Mouse (Mus musculus): Measurements from ENCODE around the gene Umps. TPM values are rescaled to one million over a fixed set of nuclear protein-coding genes. Genes with fewer than 3 reads are reported as not detected.

The Umps gene
- total RNA-seq, 1 experiment from 2014 or later = 12.8 TPM

DNA sequence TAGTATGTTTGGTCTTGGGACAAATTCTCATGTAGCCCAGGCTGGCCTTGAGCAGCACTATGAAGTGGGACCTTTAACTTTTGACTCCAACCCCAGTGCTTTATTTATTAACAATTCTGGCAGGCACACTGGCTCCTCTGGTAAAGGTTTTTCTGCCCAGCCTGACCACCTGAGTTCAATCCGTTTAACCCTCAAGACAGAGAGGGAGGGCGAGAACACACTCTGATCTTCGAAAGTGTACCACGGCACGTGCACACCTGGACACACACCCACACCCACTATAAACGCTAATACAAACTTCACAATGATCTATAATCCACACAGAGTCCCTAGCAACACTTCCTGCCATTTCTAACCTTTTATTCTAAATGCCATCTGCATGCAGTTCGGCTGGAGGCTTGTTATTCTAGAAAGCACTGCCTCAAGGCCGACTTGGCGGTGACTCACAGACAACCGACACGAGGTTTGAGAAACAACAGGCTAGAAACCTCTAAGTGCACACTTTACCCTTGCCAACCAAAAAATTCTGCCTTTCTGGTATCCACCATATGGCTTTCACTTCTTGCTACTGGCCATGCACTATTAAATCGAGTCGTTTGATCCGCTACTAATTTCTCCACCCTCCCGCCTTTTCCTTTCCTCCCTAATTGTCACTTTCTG is 830 bp downstream of the Umps start:
- no peak for ATAC-seq (ENCODE audit: extremely low read depth, insufficient number of reproducible peaks, low FRiP score, poor library complexity, severe bottlenecking)

DNA sequence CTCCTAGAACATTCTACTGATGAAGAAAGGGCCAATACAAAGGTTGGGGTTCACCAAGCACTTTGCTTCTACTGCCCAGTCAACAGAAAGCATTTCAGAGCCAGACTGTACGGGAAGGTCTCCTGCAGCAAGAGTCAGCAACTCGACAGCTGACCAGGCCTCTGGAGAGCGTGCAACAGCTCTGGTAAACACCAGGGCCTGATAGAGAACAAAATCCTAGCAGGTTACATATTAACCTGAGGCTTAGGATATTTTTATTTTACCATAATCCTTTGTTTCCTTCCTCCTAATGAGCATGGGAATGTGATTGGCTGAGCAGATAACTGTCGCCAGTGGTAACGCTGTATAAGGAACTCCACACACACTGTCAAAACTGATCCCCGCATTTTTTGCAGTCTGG is 3.3 kb downstream of the Umps start:
- no peak for ATAC-seq (ENCODE audit: extremely low read depth, insufficient number of reproducible peaks, low FRiP score, poor library complexity, severe bottlenecking)

DNA sequence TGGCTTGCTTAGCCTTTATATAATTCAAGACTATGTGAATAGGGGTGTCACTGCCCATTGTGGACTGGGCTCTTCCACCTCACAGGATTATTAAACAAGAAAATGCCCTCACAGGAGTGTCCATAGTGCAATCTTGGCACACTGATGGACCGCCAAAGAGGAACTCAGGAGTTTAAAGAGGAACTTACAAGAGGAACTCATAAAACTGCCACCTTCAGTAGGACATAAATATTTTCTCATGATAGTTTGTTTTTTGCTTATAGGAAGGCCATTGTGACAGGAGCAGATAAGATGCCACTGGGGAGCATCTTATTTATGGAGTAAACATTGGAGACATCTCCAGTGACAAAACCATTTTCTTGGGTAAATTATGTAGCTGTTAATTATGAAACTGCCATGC is 12.0 kb downstream of the Umps start:
- ATAC-seq (ENCODE audit: extremely low read depth, insufficient number of reproducible peaks, low FRiP score, poor library complexity, severe bottlenecking) = peak; percentile 59

DNA sequence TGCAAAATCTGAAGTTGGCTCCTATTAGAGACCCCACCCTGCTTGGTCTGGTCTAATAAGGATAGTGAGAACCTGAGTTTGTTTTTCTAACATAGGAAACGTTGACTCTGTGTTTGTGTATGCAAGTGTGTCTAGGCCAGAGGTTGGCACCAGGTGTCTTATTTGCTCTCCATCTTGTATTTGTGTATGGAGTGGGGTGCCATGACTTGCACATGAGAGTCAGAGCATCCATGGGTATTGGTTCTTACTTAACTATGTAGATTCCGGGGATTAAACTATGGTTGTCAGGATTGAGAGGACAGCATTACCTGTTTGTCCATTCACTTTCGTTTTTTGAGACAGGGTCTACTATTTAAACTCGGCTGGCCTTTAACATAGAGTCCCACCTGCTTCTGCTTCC is 13.8 kb downstream of the Umps start:
- ATAC-seq (ENCODE audit: extremely low read depth, insufficient number of reproducible peaks, low FRiP score, poor library complexity, severe bottlenecking) = no peak

DNA sequence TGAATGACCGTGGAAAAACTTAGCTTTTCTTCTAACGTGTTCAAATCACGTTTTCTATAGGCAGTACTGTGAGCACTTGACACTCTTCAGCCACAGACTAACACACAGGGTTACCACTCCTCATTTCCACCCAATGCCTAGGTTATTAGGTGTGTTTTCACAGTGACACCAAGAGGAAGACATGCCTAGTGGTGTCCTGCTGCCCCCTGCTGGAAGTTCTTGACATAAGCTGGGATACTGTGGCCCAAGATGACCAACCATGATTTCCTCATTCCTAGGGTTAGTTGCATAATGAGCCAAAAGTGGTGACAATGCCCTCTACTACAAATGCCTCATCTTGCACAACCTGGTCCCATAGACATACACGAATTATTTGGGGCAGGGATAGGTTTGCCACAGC is 16.0 kb downstream of the Umps start:
- ATAC-seq (ENCODE audit: extremely low read depth, insufficient number of reproducible peaks, low FRiP score, poor library complexity, severe bottlenecking) = peak; percentile 92

DNA sequence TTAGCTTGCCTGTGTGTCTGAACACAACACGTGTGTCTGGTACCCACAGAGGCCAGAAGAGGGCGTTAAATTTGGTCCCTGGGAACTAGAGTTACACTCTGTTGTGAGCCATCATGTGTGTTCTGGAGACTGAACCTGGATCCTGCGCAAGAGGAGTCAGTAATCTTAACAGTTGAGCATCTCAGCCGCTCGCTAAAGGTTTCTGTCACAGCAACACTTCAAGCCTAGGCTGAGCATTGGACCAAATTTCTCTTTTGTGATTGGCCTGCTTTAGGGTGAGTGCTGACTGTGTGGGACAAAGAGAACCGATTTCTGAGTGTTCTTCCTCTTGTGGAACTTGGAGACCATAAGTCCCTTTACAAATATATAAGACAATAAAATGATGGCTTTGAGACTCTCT is 16.5 kb downstream of the Umps start:
- ATAC-seq (ENCODE audit: extremely low read depth, insufficient number of reproducible peaks, low FRiP score, poor library complexity, severe bottlenecking) = no peak

DNA sequence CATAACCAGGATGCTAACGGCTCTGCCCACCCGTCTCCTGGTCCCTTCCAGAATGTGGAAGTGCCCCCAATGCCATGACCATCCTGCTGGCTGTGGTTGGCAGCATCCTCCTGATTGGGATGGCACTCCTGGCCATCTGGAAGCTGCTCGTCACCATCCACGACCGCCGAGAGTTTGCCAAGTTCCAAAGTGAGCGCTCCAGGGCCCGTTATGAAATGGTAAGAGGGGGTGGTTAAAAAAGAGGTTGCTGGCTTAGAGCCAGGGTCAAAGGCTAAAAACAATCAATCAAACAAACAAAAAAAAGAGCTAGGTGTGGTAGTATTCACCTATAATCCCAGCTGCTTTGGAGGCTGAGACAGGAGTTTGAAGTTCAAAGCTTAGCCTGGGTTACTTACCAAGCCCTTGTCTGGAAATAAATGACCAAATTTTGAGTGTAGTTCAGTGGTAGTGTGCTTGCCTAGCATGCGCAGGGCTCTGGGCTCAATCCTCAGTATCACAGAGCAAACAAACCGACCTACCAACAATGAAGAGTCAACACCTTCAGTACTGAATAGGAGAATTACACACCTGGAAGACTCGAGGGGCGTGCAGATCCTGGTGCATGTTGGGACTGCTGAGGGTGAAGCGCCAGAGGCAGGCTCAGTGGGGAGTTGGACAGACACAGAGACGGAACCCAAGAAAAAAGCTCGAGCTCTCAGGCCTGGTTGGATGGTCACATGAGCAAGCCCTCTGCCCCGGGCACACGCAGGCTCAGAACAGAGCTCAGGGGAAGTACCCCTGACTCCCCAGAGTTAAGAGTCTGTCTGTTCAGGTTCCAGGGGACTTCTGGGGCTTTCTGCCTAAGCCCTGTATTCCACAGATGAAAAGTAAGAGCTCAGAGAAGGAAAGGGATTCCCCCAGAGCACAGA is 18.9 kb downstream of the Umps start:
- no peak for ATAC-seq (ENCODE audit: extremely low read depth, insufficient number of reproducible peaks, low FRiP score, poor library complexity, severe bottlenecking)

DNA sequence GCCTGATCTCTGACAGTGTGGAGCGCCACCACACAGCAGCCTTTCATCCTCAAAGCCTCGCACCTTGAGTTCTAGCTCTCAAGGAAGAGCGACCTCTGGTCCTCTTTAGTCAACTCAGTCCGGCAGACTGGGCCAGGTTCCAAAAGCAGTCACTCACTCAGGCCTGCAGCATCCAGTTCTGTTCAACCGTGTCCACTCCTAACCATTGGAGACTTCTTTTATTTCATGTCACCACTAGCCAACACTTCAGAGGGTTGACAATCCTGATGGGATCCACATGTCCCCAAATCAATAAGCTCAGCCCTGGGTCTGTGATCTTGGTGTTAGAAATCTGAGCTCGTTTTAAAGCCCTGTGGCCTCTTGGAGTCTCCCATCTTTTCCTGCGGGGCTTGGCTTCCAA is 20.8 kb downstream of the Umps start:
- no peak for ATAC-seq (ENCODE audit: extremely low read depth, insufficient number of reproducible peaks, low FRiP score, poor library complexity, severe bottlenecking)

DNA sequence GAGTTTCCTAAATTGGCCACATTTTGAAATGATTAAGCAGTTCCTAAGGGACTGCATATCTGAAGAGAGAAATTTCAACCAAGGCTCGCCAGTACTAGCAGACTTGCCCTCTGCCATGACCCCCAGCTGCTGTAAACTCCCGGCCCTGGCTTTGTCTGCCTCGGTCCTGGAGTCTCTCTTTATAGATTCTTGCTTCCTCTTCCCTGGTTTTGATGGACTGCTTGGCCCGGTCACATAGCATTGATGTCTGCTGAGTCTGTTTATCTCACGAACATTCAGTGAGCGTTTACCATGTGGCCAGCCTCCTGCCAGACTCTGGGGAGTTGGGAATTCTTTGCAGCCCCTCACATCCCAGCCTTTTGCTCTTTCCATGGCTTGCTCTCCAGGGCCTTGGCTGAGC is 22.1 kb downstream of the Umps start:
- no peak for ATAC-seq (ENCODE audit: extremely low read depth, insufficient number of reproducible peaks, low FRiP score, poor library complexity, severe bottlenecking)

DNA sequence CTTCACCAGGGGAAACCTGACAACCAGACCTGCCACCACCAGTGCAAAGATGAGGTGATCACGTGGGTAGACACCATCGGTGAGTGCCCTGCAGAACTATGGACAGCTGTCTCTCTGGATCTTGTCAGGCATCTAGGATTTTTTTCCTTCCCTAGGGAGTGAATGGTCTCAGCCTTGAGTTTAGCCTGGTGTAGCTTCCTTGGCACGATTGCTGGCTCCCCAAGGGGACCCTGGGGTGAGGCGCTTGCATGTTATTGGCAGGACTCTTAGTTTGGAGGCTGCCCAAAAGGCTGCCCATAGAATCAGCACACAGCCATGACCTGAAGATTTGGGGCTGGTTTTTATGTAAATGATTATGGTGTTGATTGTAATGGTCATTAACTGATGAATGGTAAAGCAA is 22.7 kb downstream of the Umps start:
- no peak for ATAC-seq (ENCODE audit: extremely low read depth, insufficient number of reproducible peaks, low FRiP score, poor library complexity, severe bottlenecking)

DNA sequence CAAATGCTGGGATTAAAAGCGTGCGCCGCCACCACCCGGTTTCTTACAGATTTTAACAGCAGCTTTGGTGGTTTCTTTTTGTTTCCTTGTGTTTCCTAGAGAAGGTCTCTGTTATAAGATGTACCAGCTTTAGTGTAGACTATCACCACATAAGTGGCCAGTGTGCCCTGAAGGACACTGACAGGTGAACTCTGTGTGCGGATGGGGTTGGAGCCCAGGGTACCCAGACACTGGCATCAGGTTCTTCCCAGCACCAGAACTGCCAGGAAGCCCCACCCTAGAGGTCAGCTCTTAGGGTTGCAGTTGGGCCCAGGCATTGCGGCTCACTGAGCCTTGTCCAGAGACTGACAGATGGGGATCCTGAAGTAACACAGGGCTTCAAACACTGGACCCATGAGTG is 23.4 kb downstream of the Umps start:
- no peak for ATAC-seq (ENCODE audit: extremely low read depth, insufficient number of reproducible peaks, low FRiP score, poor library complexity, severe bottlenecking)

DNA sequence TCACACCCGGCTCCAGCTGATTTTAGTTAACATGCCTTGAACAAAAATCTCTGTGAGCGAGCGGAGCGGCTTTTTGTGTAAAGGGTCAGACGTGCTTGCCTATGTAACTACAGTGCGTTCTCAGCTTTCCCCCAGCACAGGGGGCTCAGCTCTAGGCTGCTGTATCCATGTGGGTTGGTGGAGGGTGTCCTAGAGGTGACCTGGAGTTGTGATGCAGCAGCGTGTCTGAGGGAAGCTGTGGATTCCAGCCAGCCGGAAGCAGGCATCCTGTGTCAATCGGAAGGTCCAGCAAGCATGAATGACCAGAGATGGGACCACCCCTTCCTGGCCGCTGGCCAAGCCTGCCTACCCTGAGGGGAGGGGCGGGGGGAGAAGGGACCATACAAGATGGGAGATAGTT is 24.5 kb downstream of the Umps start:
- ATAC-seq (ENCODE audit: extremely low read depth, insufficient number of reproducible peaks, low FRiP score, poor library complexity, severe bottlenecking) = no peak

DNA sequence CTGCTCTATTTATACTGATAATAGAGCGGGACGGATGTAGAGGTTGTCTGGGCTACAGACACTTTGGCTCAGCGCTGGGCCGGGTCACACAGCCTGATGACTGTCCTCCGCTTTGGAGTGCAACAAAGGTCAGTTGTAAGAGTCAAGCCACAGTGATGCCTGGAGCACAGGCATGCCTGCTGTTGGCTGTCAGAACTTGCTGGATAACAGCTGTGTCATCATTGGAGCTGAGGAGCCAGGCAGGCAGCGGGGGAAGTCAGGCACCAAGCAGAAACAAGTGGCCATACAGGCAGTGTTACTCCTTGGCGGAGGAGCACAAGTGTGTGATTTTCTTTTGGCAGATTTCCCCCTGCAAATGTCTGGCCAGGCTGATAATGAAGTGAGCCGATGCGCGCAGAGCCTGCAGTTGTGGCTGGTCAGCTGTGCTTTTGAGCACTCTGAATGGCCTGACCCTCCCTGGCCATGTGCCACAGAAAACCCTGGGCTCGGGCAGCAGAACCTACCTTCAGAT is 25.5 kb downstream of the Umps start:
- no peak for ATAC-seq (ENCODE audit: extremely low read depth, insufficient number of reproducible peaks, low FRiP score, poor library complexity, severe bottlenecking)

DNA sequence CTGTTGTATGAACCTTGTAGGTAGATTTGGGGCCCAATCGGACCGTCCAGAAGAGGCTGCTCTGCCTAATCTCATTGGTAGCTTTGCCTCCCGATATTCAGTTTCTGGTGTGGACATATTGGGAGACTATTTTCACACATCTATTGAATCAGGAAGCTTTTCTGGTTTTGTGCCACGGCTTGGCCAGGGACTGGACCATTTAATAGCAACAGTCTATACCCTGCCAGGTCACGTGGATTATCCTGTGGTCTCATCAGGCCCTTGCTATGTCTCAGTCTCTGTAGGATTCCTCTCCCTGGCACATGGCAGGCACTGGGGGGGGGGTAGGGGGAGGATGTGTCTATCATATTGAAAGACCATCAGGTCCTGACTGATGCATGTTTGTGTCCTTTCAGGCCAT is 26.7 kb downstream of the Umps start:
- no peak for ATAC-seq (ENCODE audit: extremely low read depth, insufficient number of reproducible peaks, low FRiP score, poor library complexity, severe bottlenecking)

DNA sequence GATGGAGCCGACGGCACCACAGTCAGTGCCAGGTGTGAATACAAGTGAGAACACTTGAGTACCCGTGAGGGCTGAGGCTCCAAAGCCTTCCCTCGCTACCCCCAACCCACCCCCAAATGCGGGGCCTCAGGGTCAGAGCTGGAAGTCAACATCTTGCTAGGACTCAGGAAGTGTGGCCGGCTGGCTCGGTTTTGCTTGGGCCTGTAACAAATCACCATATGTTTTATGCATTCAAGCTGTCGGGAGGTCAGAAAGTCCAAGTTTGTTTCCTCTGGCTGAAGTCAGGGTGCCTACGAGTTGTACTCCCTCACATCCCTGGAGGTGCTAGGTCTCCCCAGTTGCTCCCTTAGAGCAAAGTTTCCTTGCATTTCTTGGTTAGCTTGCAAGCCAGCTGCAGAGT is 27.2 kb downstream of the Umps start:
- no peak for ATAC-seq (ENCODE audit: extremely low read depth, insufficient number of reproducible peaks, low FRiP score, poor library complexity, severe bottlenecking)

DNA sequence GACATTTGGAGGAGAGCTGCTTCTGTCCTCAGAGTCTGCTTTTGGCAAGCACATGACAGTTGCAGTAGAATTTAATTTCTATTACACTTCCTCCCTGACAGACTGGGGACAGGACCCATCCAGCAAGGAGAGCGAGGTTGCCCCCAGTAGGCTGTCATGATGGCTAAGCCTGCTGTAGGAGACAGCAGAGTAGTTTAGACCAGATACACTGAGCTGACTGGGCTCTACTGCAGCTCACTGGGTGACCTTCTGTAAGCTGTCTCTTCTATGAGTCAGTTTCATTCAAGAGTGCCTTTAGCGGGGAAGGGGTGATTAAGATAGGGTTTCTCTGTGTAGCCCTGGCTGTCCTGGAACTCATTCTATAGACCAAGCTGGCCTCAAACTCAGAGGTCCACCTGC is 27.7 kb downstream of the Umps start:
- no peak for ATAC-seq (ENCODE audit: extremely low read depth, insufficient number of reproducible peaks, low FRiP score, poor library complexity, severe bottlenecking)

DNA sequence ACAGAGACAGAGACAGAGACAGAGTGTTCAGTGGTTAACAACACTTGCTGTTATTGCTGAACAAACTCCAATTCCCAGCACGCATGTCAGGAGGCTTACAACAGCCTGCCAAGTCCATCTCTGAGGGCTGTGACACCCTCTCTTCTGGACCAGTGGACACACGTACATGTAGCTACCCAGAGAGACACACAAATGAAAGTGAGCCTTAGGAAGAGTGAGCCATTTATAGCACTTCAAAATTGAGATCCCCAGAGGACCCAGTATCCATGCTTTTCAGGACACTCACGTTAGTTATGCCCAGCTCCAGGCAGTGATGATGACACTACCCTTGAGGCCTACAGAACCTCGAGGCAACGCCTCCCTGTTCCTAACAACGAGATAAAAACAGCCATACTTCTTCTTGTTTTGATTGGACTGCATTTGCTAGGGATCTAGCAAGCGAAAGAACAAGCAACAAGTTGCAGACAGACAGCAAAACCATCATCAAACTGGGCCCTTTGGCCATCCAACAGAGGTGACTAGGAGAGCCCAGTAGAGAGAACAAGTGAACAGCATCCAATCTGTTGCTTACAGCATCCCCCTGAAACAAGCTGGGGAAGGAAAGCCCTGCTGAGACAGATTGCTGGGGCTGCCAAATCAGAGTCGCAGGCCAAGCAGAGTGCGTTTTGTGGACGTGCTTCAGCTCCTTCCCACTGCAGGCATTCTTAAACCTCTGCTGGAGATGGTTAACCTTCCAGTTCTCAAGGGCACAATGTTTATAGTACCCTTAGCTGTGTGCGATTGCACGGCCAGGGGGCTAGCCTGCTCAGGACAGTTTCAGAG is 28.3 kb downstream of the Umps start:
- ATAC-seq (ENCODE audit: extremely low read depth, insufficient number of reproducible peaks, low FRiP score, poor library complexity, severe bottlenecking) = no peak

DNA sequence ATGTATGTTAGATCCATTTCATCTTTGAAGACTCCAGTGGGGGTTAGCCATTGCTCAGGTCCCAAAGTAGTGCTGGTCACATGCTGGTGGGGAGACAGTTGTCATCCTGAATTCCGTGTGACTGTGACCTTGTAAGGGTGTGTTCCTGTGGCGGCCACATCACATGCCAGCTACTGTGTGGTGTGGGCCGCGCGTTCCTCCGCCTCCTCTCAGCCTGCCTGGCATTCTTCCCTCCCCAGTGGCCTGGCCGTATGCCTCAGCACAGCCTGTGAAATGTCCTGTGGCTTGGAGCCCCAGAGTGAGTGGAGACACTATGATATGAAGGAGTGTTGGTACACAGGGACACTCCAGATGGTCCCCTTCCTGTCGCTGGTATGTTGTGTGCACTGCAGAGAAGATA is 29.3 kb downstream of the Umps start:
- no peak for ATAC-seq (ENCODE audit: extremely low read depth, insufficient number of reproducible peaks, low FRiP score, poor library complexity, severe bottlenecking)

DNA sequence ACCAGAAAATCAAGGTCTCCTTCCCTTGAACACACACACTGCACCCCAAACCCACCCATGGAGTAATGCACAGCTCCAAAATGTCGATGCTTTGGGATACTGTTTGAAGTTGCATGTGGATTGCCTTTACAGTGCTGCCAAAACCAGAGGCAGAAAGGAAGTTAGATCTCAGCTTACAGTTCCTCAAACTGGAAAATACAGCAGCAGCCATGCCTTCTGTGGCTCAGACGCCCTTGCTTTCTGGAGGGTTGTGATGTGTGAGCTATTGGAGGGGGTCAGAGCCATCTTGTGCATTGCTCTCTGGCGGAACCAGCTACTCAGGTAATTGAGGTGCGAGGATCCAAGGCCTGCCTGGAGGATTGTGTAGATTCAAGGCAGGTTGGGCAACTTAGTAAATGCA is 30.0 kb downstream of the Umps start:
- no peak for ATAC-seq (ENCODE audit: extremely low read depth, insufficient number of reproducible peaks, low FRiP score, poor library complexity, severe bottlenecking)

DNA sequence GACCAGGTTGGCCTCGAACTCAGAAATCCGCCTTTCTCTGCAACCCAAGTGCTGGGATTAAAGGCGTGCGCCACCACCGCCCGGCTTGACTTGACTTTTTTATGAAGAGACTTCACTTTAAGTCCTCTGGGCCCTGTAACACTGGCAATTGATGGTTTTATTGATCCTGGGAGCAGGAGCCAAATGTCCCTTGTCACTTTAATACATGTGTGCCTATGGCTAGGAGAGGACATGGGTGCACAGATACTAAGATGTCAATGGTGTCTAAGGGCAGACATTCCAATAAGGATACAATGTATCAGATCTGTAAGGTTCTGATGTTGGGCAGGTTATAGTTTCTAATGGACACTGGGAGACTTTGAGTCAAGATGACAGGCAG is 31.4 kb downstream of the Umps start:
- no peak for ATAC-seq (ENCODE audit: extremely low read depth, insufficient number of reproducible peaks, low FRiP score, poor library complexity, severe bottlenecking)

All from neutrophil, adult 5-6 weeks (primary cell).